Comparison of ENCODE assay signal across 14 mouse cellular contexts in genomic region chr17:9258646-9259170, GRCm38 (mm10).
A peak's percentile ranks its signal among the peaks of the same experiment; 100 is the strongest.
DNase-seq lines count a peak whose midpoint lies in the region; ATAC-seq lines count a peak whose summit lies in the region.
"Had no signal": no experiment of that assay in that cellular context is flagged by ENCODE, and none has a peak within 500 bp of the region (broad histone marks: within the 10 kb centered on the region; RNA-seq: fewer than 3 reads in every experiment).

No protein-coding gene starts in this region.

- H3K9ac ChIP-seq in forebrain, embryonic 14.5 days (ENCODE audit: low read length): no peak overlapping the region
- no peak overlapping the region for H3K9ac ChIP-seq in forebrain, embryonic 12.5 days
- no peak overlapping the region for H3K9ac ChIP-seq in lung, embryonic 16.5 days (ENCODE audit: low read length)
- H3K9ac ChIP-seq: kidney, embryonic 15.5 days had no signal

- H3K4me1 ChIP-seq in forebrain, embryonic 14.5 days (ENCODE audit: control insufficient read depth, insufficient read depth, low read length): no peaks in the 10 kb centered on the region
- no peaks in the 10 kb centered on the region for H3K4me1 ChIP-seq in forebrain, embryonic 12.5 days
- H3K4me1 ChIP-seq in lung, embryonic 16.5 days (replicated peaks; ENCODE audit: control insufficient read depth, insufficient read depth, low read length): no peaks in the 10 kb centered on the region
- H3K4me1 ChIP-seq: embryonic facial prominence, embryonic 10.5 days; kidney, embryonic 15.5 days had no signal

- H3K36me3 ChIP-seq in forebrain, embryonic 14.5 days (ENCODE audit: control insufficient read depth, insufficient read depth, low read length): no peaks in the 10 kb centered on the region
- no peaks in the 10 kb centered on the region for H3K36me3 ChIP-seq in forebrain, embryonic 12.5 days (replicated peaks)
- no peaks in the 10 kb centered on the region for H3K36me3 ChIP-seq in lung, embryonic 16.5 days (ENCODE audit: control insufficient read depth, insufficient read depth, low read length)
- H3K36me3 ChIP-seq: embryonic facial prominence, embryonic 10.5 days; kidney, embryonic 15.5 days had no signal

- peak; percentile 35 for DNase-seq in forebrain, embryonic 14.5 days (ENCODE audit: low spot score)
- peak; percentile 2 to 29 for DNase-seq in left cerebral cortex, adult 9 months (ENCODE audit: low spot score in 2 of 2)
- no peak for DNase-seq in left cerebral cortex, postnatal 36 days (ENCODE audit: low spot score in 2 of 2)
- DNase-seq in adipocyte (ENCODE audit: low spot score): peak; percentile 6
- no peak for DNase-seq in thymus, postnatal 10 days (ENCODE audit: low spot score in 2 of 2)
- DNase-seq: adrenal gland, postnatal 14 days; B cell, adult 2 months; liver; midbrain, embryonic 14.5 days; spleen, adult 18-20 months had no signal

- H3K27me3 ChIP-seq in forebrain, embryonic 14.5 days (replicated peaks; ENCODE audit: control insufficient read depth, insufficient read depth, low read length): no peaks in the 10 kb centered on the region
- no peaks in the 10 kb centered on the region for H3K27me3 ChIP-seq in forebrain, embryonic 12.5 days
- H3K27me3 ChIP-seq in lung, embryonic 16.5 days (ENCODE audit: control insufficient read depth, insufficient read depth, low read depth, low read length): no peaks in the 10 kb centered on the region
- H3K27me3 ChIP-seq: kidney, embryonic 15.5 days had no signal

- no peak overlapping the region for H3K4me3 ChIP-seq in forebrain, embryonic 14.5 days (ENCODE audit: low read depth, low read length)
- no peak overlapping the region for H3K4me3 ChIP-seq in forebrain, embryonic 12.5 days (replicated peaks)
- H3K4me3 ChIP-seq in lung, embryonic 16.5 days (ENCODE audit: low read length): no peak overlapping the region
- H3K4me3 ChIP-seq: embryonic facial prominence, embryonic 10.5 days; kidney, embryonic 15.5 days had no signal

- intact Hi-C loops in left cerebral cortex, postnatal 36 days (cut with DNase I): loop anchor here (10.0 kb wide), 1 partner anchor 84 kb away; no protein-coding TSS in a partner anchor

- no peak overlapping the region for H3K4me2 ChIP-seq in forebrain, embryonic 14.5 days (ENCODE audit: low read length)
- no peak overlapping the region for H3K4me2 ChIP-seq in forebrain, embryonic 12.5 days
- H3K4me2 ChIP-seq in lung, embryonic 16.5 days (ENCODE audit: low read depth, low read length): no peak overlapping the region
- H3K4me2 ChIP-seq: kidney, embryonic 15.5 days had no signal

- peak; percentile 34 for ATAC-seq in forebrain, embryonic 14.5 days
- no peak for ATAC-seq in forebrain, embryonic 12.5 days (ENCODE audit: low FRiP score)
- peak; percentile 51 for ATAC-seq in lung, embryonic 16.5 days (ENCODE audit: low read depth)

- peaks cover 4% of the 10 kb centered on the region for H3K9me3 ChIP-seq in forebrain, embryonic 14.5 days (replicated peaks; ENCODE audit: control insufficient read depth, low read length)
- H3K9me3 ChIP-seq in forebrain, embryonic 12.5 days: peaks cover 4% of the 10 kb centered on the region; the same call in 1 of the 2 replicates
- no peaks in the 10 kb centered on the region for H3K9me3 ChIP-seq in lung, embryonic 16.5 days (ENCODE audit: control insufficient read depth, low read length)
- H3K9me3 ChIP-seq: embryonic facial prominence, embryonic 10.5 days; kidney, embryonic 15.5 days had no signal

- H3K27ac ChIP-seq in forebrain, embryonic 14.5 days (ENCODE audit: low read depth, low read length): no peak overlapping the region
- H3K27ac ChIP-seq in forebrain, embryonic 12.5 days: no peak overlapping the region
- H3K27ac ChIP-seq in lung, embryonic 16.5 days (ENCODE audit: low read length): no peak overlapping the region
- H3K27ac ChIP-seq: embryonic facial prominence, embryonic 10.5 days; kidney, embryonic 15.5 days had no signal

- WGBS in forebrain, embryonic 14.5 days: 24% methylated on average over 5 of the region's 5 CpGs
- 54% methylated on average over 5 of the region's 5 CpGs for WGBS in forebrain, embryonic 12.5 days
- WGBS in lung, embryonic 16.5 days: 38% methylated on average over 5 of the region's 5 CpGs

Comparison
In these comparisons a context has a peak if more than half of its experiments do, and no peak if none do; other contexts are left out.
1. DNase-seq: peak in forebrain, embryonic 14.5 days (single experiment), left cerebral cortex, adult 9 months (2 of 2) and adipocyte (single experiment); none in left cerebral cortex, postnatal 36 days (0 of 2) and thymus, postnatal 10 days (0 of 2).